Mouse (Mus musculus) intestine, embryonic 15.5 days (tissue): ENCODE results near the gene Pebp1. TPM values are rescaled to one million over a fixed set of nuclear protein-coding genes. Genes with fewer than 3 reads are reported as not detected.

Source experiments
- ATAC-seq: fragments of 200-750 bp; cut with Nextera tagmentation; 2 replicates; pipeline ENCODE4 v1.8.0; 2017; ENCODE audit warnings: moderate TSS enrichment, moderate library complexity
- H3K27ac ChIP-seq: fragments of 300-500 bp; sonication (generic); 2 replicates; pipeline ENCODE4 v1.5.1; 2015; ENCODE audit warnings: mild to moderate bottlenecking, inconsistent platforms
- H3K27me3 ChIP-seq: fragments of 300-500 bp; sonication (generic); replicated peaks from 2 replicates; pipeline ENCODE4 v1.6.1; 2015; ENCODE audit warnings: inconsistent platforms
- H3K36me3 ChIP-seq: fragments of 300-500 bp; sonication (generic); 2 replicates; pipeline ENCODE4 v1.6.1; 2015; ENCODE audit warnings: inconsistent platforms
- H3K4me1 ChIP-seq: fragments of 300-500 bp; sonication (generic); replicated peaks from 2 replicates; pipeline ENCODE4 v1.6.1; 2015; ENCODE audit warnings: inconsistent platforms
- H3K4me2 ChIP-seq: fragments of 300-500 bp; sonication (generic); replicated peaks from 2 replicates; pipeline ENCODE4 v1.6.1; 2015; ENCODE audit warnings: mild to moderate bottlenecking, inconsistent platforms
- H3K4me3 ChIP-seq: fragments of 300-500 bp; sonication (generic); replicated peaks from 2 replicates; pipeline ENCODE4 v1.5.1; 2015; ENCODE audit warnings: inconsistent platforms
- H3K9ac ChIP-seq: fragments of 300-500 bp; sonication (generic); 2 replicates; pipeline ENCODE4 v1.6.1; 2015; ENCODE audit warnings: inconsistent platforms
- H3K9me3 ChIP-seq: fragments of 300-500 bp; sonication (generic); 2 replicates; pipeline ENCODE4 v1.6.1; 2016; ENCODE audit warnings: inconsistent platforms
- WGBS: fragments of 180-500 bp; shearing (Covaris S2); methylation state at CpG from one replicate; pipeline ENCODE4 v1.1.7; 2015; 5-methylcytosine and 5-hydroxymethylcytosine counted together
- polyA plus RNA-seq: library from polyadenylated mRNA; unstranded; fragments of >200 nt; fragmentation: Nextera tagmentation; extraction: Ambion mirVana; gene quantifications from 2 replicates; pipeline ENCODE4 v1.2.1, GENCODE M21; 2015

The Pebp1 gene
- polyA plus RNA-seq, result 659 and 723 TPM in 2 replicates

DNA sequence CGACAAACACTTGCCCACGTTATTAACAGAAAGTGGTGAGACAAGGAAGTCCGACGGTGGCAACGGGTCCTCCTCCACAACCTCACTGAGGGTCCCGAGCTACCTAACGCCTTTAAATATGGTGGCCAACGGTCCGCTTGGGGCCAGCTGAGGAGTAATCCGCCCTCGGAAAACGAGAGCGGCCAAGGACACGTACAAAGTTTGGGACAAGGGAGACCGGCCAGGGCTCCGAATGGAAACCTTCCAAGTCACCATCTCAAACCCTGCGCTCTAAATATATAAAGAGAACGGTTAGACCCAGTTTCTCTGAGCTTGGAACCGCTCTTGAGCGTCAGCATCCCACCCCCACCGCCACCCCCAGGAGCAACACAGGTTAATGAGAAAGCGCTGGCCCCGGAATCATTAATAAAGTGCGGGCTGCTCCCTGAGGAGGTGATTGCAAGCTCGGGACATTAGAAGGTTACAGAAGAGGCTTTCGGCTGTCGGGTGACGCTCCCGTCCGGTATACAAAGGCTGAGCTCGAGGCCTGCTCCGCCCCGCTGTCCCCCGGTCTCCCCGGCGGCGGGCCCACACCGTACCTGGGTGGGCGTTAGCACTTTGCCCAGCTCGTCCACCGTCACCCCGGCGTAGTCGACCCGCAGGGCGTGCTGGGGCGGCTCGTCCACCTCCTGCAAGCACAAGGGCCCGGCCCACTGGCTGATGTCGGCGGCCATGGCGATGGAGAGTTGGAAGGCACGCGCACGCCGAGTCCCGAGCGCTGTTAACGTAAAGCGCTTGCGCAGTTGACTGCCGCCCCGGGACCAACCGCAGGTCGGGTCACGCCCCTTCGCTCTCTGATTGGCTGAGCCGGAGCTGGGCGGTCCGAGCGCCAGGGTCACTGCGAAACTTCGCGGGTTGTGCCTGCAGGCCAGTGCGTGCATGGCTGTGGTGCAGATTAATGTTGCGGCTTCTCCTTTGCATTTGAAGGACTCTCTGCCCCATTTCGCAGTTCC is at the start of gene Pebp1:
Gene Pebp1 (minus strand): TSS at position 795 of the 992 bp plus-strand sequence.
- H3K9ac ChIP-seq, result peak within 1 kb of the TSS; percentile 77
- ATAC-seq, result peak; percentile 98
- no peaks in the 10 kb centered on the region for H3K27me3 ChIP-seq
- H3K9me3 ChIP-seq, result no peaks in the 10 kb centered on the region
- H3K4me2 ChIP-seq, result peak within 1 kb of the TSS; percentile 71
- peaks cover 20% of the 10 kb centered on the region for H3K4me1 ChIP-seq
- peak within 1 kb of the TSS; percentile 72 for H3K4me3 ChIP-seq
- 0 out of 2 replicates have a peak within 1 kb of the TSS, but pooled peaks have one; percentile 40 for H3K27ac ChIP-seq
- H3K36me3 ChIP-seq, result peaks cover 11% of the 10 kb centered on the region; the same call in 1 of the 2 replicates
- under 1% methylated on average over 70 of the region's 77 CpGs for WGBS

DNA sequence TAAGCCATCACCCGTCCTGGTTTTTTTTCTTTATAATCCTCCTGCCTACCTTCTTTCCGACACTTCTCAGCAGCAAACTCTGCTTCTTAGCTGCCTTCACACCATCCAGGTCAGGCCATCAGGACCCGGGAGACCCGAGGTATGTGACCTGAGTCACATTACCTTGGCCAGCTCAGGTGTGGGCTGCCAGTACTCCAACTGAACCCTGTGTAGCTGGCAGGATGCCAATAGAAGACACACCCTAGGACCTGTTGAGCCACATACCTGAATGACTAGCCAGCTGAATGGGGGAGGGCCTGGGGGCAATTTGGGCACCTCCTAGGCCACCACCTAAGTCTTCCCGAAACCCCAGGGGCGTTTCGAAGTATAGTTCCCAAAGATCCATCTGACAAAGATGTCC is 43.0 kb upstream of the Pebp1 start:
- Histone ChIP-seq H3K27ac (no peak overlapping the region), H3K9me3 (no peaks in the 10 kb centered on the region), H3K4me2 (no peak overlapping the region), H3K36me3 (peaks cover 8% of the 10 kb centered on the region; the same call in 1 of the 2 replicates), H3K27me3 (no peaks in the 10 kb centered on the region), H3K9ac (no peak overlapping the region), H3K4me1 (no peaks in the 10 kb centered on the region), H3K4me3 (no peak overlapping the region)
- ATAC-seq, result peak; percentile 78
- 70% methylated on average over 7 of the region's 7 CpGs for WGBS

DNA sequence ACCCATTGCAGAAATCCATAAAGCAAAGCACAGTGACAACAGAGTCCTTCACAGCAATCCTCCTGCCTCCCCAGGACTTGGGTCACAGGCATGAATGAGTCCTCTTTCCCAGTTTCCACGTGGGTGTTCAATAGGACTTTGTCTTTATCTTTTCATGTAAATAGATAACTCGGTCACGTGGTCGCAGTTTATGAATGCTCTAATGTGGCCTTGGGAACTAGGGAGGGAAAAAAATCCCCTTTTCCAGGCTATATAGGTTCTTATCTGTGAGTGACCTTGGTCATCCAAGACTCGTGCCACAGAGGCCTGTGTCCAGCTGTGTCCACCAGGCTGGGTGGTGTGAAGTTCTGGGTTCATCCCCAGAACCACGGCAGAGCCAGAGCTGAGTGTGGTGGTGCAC is 39.0 kb upstream of the Pebp1 start:
- peak; percentile 62 for ATAC-seq
- H3K27ac ChIP-seq, result 0 out of 2 replicates have a peak overlapping the region, but pooled peaks have one; percentile 5

DNA sequence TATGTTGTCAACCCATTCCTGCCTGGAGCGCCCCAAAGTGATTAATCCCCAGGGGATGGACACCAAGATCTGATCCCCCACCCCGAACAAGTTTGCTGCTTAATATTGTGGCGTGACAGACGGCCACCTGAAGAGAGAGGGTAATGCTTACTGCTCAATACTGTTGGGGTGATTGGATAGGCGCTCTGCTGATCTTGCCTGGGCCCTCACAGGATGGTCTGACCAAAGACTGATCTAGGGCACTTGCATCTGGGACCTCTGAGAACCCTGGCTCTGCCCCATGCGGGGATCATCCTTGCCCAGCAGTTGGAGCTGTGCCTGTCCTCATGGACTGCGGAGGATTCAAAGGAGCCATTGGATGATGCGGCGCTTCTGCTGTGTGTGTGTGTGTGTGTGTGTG is 36.3 kb upstream of the Pebp1 start:
- no peak overlapping the region for H3K4me2 ChIP-seq
- 90% methylated on average over 9 of the region's 9 CpGs for WGBS
- H3K9ac ChIP-seq, result no peak overlapping the region
- H3K9me3 ChIP-seq, result no peaks in the 10 kb centered on the region
- H3K4me3 ChIP-seq, result no peak overlapping the region
- H3K27ac ChIP-seq, result no peak overlapping the region
- no peaks in the 10 kb centered on the region for H3K27me3 ChIP-seq
- peaks cover 5% of the 10 kb centered on the region; the same call in 1 of the 2 replicates for H3K4me1 ChIP-seq
- no peaks in the 10 kb centered on the region for H3K36me3 ChIP-seq
- no peak for ATAC-seq

More for the DNA sequence above, 39.0 kb upstream of the Pebp1 start:
- 49% methylated on average over 6 of the region's 6 CpGs for WGBS
- H3K4me3 ChIP-seq, result no peak overlapping the region
- no peak overlapping the region for H3K4me2 ChIP-seq
- H3K36me3 ChIP-seq, result no peaks in the 10 kb centered on the region
- H3K27me3 ChIP-seq, result no peaks in the 10 kb centered on the region
- no peak overlapping the region for H3K9ac ChIP-seq
- no peaks in the 10 kb centered on the region for H3K4me1 ChIP-seq
- H3K9me3 ChIP-seq, result no peaks in the 10 kb centered on the region

DNA sequence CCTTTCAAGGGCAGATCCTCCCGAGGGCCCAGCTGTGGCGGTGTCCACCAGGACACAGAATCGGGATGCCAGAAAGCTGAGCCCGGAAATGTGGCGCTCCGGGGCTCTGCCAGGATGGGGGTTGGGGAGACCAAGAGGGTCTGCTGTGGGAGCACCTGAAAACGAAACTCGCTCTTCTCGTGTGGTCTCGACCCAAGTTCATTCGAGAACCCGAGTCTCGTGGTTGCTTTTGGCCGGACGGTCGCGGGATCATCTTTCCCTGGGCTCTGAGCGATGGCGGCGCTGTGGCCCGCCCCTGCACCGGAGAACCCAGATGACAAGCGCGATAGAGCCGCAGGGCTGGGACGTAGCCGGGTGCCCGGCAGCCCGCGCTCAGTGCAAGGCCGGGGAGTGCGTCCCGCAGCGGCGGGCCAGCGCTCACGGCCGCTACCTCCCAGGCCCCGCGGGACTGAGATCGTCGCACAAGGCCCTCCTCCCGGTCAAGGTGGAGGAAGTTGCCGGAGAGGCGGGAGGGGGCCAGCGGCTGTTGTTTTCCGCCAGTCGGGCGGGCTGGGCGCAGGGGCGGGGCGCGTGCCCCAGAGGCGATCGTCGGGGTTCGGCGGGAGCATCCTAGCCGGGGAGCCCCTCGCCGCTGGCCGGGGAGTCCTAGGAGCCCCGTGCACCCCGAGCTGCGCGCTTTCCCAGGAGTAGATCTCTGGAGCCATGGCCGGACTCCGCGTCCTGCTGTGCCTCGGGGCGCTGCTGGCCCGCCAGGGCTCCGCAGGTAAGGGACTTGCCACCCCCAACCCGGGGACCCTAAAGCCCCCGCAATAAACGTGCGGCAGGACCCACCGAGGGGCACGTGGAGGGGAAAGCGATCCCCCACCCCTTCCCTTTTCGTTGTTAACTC is 31.6 kb upstream of the Pebp1 start, which contains the start of gene Vsig10:
Gene Vsig10 (plus strand): TSS at position 343 of the 889 bp plus-strand sequence.
- Histone ChIP-seq H3K27ac (peak within 1 kb of the TSS; percentile 92), H3K4me2 (peak within 1 kb of the TSS; percentile 89), H3K9me3 (no peaks in the 10 kb centered on the region), H3K4me3 (peak within 1 kb of the TSS; percentile 83), H3K9ac (peak within 1 kb of the TSS; percentile 88), H3K4me1 (peaks cover 18% of the 10 kb centered on the region; the same call in 1 of the 2 replicates), H3K36me3 (no peaks in the 10 kb centered on the region), H3K27me3 (no peaks in the 10 kb centered on the region)
- under 1% methylated on average over 81 of the region's 81 CpGs for WGBS
- peak; percentile 79 for ATAC-seq

DNA sequence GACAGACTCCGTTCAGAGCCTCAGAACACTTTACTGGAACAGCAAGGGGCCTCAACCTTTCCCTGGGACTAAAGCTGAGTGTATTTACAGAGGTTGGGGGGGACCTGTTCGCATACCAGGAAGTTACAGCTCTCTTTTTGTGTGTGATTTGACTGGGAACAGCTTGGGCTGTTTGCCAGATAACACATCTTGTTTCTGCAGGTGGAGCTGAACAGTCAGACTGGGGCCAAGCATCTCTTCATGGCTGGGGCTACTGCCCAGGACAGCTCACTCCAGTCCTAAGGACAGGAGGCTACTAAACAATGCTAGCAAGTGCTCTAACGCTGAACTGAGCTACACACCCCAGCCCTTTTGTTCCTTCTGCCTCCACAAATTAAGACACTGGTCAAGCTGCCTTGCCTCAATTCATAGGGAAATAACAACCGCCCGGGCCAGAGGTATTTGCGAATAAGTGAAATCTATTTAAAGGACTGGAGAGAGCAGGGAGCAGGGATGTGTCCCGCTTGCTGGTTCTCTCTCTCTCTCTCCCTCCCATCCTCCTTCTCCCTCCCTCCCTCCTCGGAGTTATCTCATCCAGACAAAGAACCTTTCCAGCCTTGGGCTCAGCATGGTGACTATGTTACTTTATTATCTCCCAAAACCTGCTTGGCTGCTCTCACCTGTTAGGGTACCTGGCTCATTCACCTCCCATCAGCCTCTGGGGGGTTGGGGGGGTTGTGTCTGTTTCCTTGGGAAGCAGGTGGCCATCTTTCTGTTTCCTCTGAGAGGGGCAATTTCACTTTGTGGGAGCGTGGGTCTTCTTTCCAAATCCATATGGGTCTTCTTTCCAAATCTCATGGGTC is 27.4 kb upstream of the Pebp1 start:
- Histone ChIP-seq H3K9me3 (no peaks in the 10 kb centered on the region), H3K36me3 (no peaks in the 10 kb centered on the region), H3K27ac (peak overlapping the region; percentile 71), H3K4me1 (peaks cover 20% of the 10 kb centered on the region; the same call in 1 of the 2 replicates), H3K27me3 (no peaks in the 10 kb centered on the region), H3K4me2 (peak overlapping the region; percentile 60), H3K9ac (no peak overlapping the region), H3K4me3 (no peak overlapping the region)
- peak; percentile 60 for ATAC-seq
- 19% methylated on average over 9 of the region's 9 CpGs for whole genome bisulfite sequencing

DNA sequence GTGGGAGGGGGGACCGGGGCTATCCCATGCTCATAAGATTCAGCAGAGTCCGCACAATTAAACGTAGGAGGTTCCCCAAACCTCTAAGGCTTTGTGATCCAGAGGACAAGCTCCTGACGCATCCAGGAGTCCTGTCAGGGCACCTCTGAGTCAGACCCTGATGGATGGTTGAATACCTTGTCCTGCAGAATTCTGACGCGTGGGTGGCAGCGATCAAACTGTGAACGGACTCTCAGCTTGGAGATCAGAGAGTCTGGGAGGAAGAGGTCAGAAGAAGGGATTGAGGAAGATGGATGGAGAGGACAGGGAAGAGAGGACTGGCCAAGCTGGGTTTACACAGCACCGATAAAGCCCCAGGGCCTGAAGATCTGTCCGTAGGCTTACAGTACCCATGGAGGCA is 26.5 kb upstream of the Pebp1 start:
- Histone ChIP-seq H3K4me3 (peak overlapping the region; percentile 25), H3K27ac (peak overlapping the region; percentile 71), H3K36me3 (no peaks in the 10 kb centered on the region), H3K4me2 (peak overlapping the region; percentile 60), H3K9me3 (no peaks in the 10 kb centered on the region), H3K27me3 (no peaks in the 10 kb centered on the region), H3K4me1 (peaks cover 20% of the 10 kb centered on the region; the same call in 1 of the 2 replicates), H3K9ac (peak overlapping the region; percentile 28; the same call in 1 of the 2 replicates)
- 30% methylated on average over 10 of the region's 10 CpGs for WGBS
- peak; percentile 26; the same call in 1 of the 2 replicates for ATAC-seq

DNA sequence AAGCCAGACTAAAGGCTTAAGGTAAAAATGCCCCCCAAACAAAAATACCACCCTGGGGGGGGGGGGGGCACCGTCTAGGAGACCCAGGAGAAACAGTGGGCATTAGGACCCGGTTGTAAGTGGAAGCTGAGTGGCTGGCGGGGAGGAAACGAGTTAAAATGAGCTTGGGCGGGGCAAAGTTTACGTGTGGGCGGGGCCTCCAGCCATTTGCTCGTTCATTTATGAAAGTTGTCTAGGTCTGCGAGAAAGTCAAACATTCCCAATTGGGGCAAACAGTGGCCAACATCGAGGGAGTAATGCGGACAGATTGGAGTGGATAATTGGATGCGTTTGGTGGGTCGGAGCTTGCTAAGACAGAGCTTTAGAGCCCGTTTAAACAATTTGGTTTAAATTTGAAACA is 26.0 kb upstream of the Pebp1 start:
- Histone ChIP-seq H3K27ac (peak overlapping the region; percentile 71; the same call in 1 of the 2 replicates), H3K36me3 (no peaks in the 10 kb centered on the region), H3K27me3 (no peaks in the 10 kb centered on the region), H3K4me3 (peak overlapping the region; percentile 25), H3K9me3 (no peaks in the 10 kb centered on the region), H3K4me1 (peaks cover 20% of the 10 kb centered on the region; the same call in 1 of the 2 replicates), H3K9ac (no peak overlapping the region; the same call in 1 of the 2 replicates), H3K4me2 (peak overlapping the region; percentile 60)
- 7% methylated on average over 13 of the region's 14 CpGs for WGBS
- ATAC-seq, result peak; percentile 52; the same call in 1 of the 2 replicates

DNA sequence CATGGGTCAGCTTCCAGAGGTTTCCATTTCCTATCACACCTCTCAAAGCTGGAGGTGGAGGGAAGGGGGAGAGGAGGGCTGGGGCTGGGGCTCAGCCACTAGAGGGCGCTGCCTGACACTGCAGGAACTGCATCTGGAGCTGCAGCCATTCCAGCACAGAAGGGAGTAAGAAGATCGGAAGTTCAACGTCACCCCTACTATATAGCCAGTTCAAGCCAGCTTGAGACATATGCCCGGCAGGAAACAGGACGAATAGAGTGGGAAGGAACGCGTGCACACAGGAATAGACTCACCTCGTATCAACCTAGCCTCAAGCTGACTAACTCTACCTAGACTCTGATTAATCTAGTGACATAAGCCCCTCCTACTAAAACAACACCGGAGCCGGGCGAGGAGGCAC is 20.3 kb upstream of the Pebp1 start:
- WGBS, result 26% methylated on average over 11 of the region's 11 CpGs
- Histone ChIP-seq H3K4me1 (no peaks in the 10 kb centered on the region), H3K27me3 (no peaks in the 10 kb centered on the region), H3K4me2 (no peak overlapping the region; the same call in 1 of the 2 replicates), H3K36me3 (no peaks in the 10 kb centered on the region), H3K9me3 (no peaks in the 10 kb centered on the region), H3K4me3 (no peak overlapping the region), H3K9ac (no peak overlapping the region), H3K27ac (no peak overlapping the region)
- peak; percentile 66 for ATAC-seq

DNA sequence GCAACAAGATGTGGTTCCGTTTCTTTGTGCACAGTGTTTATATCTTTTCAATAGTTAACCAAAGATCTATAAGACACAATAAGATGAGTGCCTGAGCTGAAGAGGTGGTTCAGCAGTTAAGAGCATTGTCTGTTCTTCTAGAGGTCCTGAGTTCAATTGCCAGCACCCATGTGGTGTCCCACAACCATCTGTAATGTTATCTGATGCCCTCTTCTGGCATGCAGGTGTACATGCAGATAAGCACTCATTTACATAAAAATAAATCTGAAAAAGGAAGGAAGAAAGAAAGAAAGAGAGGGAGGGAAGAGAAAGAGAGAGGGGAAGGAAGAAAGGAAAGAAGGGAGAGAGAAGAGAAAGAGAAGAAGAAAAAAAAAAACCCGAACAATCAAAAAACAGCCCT is 19.4 kb upstream of the Pebp1 start:
- Histone ChIP-seq H3K9ac (no peak overlapping the region), H3K4me2 (no peak overlapping the region), H3K27ac (no peak overlapping the region), H3K36me3 (no peaks in the 10 kb centered on the region), H3K9me3 (no peaks in the 10 kb centered on the region), H3K4me1 (no peaks in the 10 kb centered on the region), H3K27me3 (no peaks in the 10 kb centered on the region), H3K4me3 (no peak overlapping the region)
- ATAC-seq, result no peak
- 99% methylated on average over 2 of the region's 2 CpGs for WGBS

DNA sequence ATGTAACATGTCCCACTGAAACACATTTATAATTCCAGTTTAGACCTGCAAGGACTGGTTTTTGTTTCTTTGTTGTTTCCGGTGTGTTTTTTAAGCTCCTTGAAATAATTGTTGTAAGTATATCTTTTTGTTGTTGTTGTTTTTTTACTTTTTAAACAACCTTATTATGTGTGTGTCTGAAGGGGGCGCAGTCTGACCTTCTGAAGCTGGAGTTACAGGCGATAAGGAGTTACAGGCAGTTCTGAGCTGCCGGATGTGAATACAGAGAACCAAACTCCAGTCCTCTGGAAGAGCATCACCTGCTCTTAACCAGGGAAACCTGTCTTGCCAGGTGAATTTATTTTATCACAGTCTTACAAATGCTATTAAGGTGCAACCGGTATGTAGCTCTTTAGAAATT is 18.3 kb upstream of the Pebp1 start:
- Histone ChIP-seq H3K36me3 (no peaks in the 10 kb centered on the region), H3K4me2 (no peak overlapping the region), H3K4me1 (no peaks in the 10 kb centered on the region), H3K27ac (no peak overlapping the region), H3K27me3 (no peaks in the 10 kb centered on the region), H3K9ac (no peak overlapping the region), H3K4me3 (no peak overlapping the region), H3K9me3 (no peaks in the 10 kb centered on the region)
- ATAC-seq, result no peak
- WGBS, result 86% methylated on average over 5 of the region's 5 CpGs
